Mouse (Mus musculus) layer of hippocampus, adult 11-12 months (tissue): ENCODE measurements around the gene Csde1.

Experiments used
- DNase-seq: peaks from one replicate; pipeline ENCODE4 v3.0.0; 2022; ENCODE audit warnings: low spot score

Csde1 gene

GRCm38 (mm10) chr3:103020249-103020942 is at the start of gene Csde1:
Csde1 (plus strand) TSS chr3:103020426.
- peak; percentile 98 for DNase-seq

GRCm38 (mm10) chr3:102970508-102970907 is 49.7 kb upstream of the Csde1 start:
- no peak for DNase-seq

GRCm38 (mm10) chr3:102976906-102977305 is 43.3 kb upstream of the Csde1 start:
- DNase-seq = no peak

- no peak for DNase-seq
Measured at GRCm38 (mm10) chr3:102979550-102980348, 40.5 kb upstream of the Csde1 start.

GRCm38 (mm10) chr3:102980349-102980736 is 39.9 kb upstream of the Csde1 start:
- DNase-seq = no peak

GRCm38 (mm10) chr3:102991041-102991440 is 29.2 kb upstream of the Csde1 start:
- DNase-seq = no peak

- DNase-seq = no peak
Measured at GRCm38 (mm10) chr3:102992936-102993335, 27.3 kb upstream of the Csde1 start.

- DNase-seq = no peak
Measured at GRCm38 (mm10) chr3:102995233-102995604, 25.0 kb upstream of the Csde1 start.

- peak; percentile 93 for DNase-seq
Measured at GRCm38 (mm10) chr3:102995605-102996321, 24.5 kb upstream of the Csde1 start, which contains the start of gene Sike1. Sike1 (plus strand) TSS chr3:102995708.

GRCm38 (mm10) chr3:102997036-102997435 is 23.2 kb upstream of the Csde1 start:
- DNase-seq = no peak

GRCm38 (mm10) chr3:102997591-102997990 is 22.6 kb upstream of the Csde1 start:
- no peak for DNase-seq

- no peak for DNase-seq
Measured at GRCm38 (mm10) chr3:103001595-103001994, 18.6 kb upstream of the Csde1 start.

- no peak for DNase-seq
Measured at GRCm38 (mm10) chr3:103017350-103017749, 2.9 kb upstream of the Csde1 start.

- DNase-seq = no peak
Measured at GRCm38 (mm10) chr3:103019462-103019861, 764 bp upstream of the Csde1 start.

- peak; percentile 91 for DNase-seq
Measured at GRCm38 (mm10) chr3:103020943-103021638, 865 bp downstream of the Csde1 start.

- DNase-seq = no peak
Measured at GRCm38 (mm10) chr3:103026174-103026573, 5.9 kb downstream of the Csde1 start.

GRCm38 (mm10) chr3:103040285-103040684 is 20.1 kb downstream of the Csde1 start:
- no peak for DNase-seq

- no peak for DNase-seq
Measured at GRCm38 (mm10) chr3:103040861-103041379, 20.7 kb downstream of the Csde1 start.

- DNase-seq = no peak
Measured at GRCm38 (mm10) chr3:103056016-103056595, 35.9 kb downstream of the Csde1 start.

GRCm38 (mm10) chr3:103057752-103058151 is 37.5 kb downstream of the Csde1 start:
- peak; percentile 9 for DNase-seq
